Mouse (Mus musculus) CH12.LX (cell line): Measurements from ENCODE around the gene Cmtm4.

Experiments used
- CTCF ChIP-seq, 2 experiments: IDR thresholded peaks in 1 of 2; conservative IDR thresholded peaks in 1 of 2; 2 replicates each; pipeline ENCODE4 v1.5.1; 2011 to 2012; ENCODE audit warnings: low read depth in 2 of 2, low read length in 2 of 2, improper control_type of control experiment in 1 of 2, inconsistent platforms in 1 of 2, mild to moderate bottlenecking in 1 of 2, moderate library complexity in 1 of 2
- ETS1 ChIP-seq: conservative IDR thresholded peaks from 2 replicates; pipeline ENCODE4 v1.6.1; 2012; ENCODE audit warnings: low read depth, mild to moderate bottlenecking, inconsistent platforms, low read length, improper control_type of control experiment, moderate library complexity
- JUND ChIP-seq: conservative IDR thresholded peaks from 2 replicates; pipeline ENCODE4 v1.6.1; 2011; ENCODE audit warnings: low read depth, low read length, improper control_type of control experiment
- MAFK ChIP-seq: IDR thresholded peaks from 2 replicates; pipeline ENCODE4 v1.6.1; 2011; ENCODE audit warnings: low read length, improper control_type of control experiment; ENCODE audit not compliant: insufficient replicate concordance
- MEF2A ChIP-seq: IDR thresholded peaks from 2 replicates; pipeline ENCODE4 v1.6.1; 2014; ENCODE audit warnings: low read depth, mild to moderate bottlenecking, inconsistent platforms, low read length, improper control_type of control experiment, borderline replicate concordance
- MYC ChIP-seq: IDR thresholded peaks from 2 replicates; pipeline ENCODE4 v1.6.1; 2011; ENCODE audit warnings: low read depth, mild to moderate bottlenecking, improper control_type of control experiment, low read length
- POLR2A ChIP-seq: IDR thresholded peaks from 2 replicates; pipeline ENCODE4 v1.6.1; 2011; ENCODE audit warnings: low read depth, mild to moderate bottlenecking, improper control_type of control experiment, low read length
- SIN3A ChIP-seq: IDR thresholded peaks from 2 replicates; pipeline ENCODE4 v1.6.1; 2012; ENCODE audit warnings: low read length, improper control_type of control experiment, inconsistent platforms
- SMC3 ChIP-seq: IDR thresholded peaks from 2 replicates; pipeline ENCODE4 v1.6.1; 2011; ENCODE audit warnings: low read depth, low read length, improper control_type of control experiment
- ZC3H11A ChIP-seq: IDR thresholded peaks from 2 replicates; pipeline ENCODE4 v1.6.1; 2012; ENCODE audit warnings: low read depth, mild to moderate bottlenecking, inconsistent platforms, low read length, improper control_type of control experiment
- ZKSCAN1 ChIP-seq: IDR thresholded peaks from 2 replicates; pipeline ENCODE4 v1.6.1; 2012; ENCODE audit warnings: low read depth, inconsistent platforms, low read length, improper control_type of control experiment, borderline replicate concordance

DNA sequence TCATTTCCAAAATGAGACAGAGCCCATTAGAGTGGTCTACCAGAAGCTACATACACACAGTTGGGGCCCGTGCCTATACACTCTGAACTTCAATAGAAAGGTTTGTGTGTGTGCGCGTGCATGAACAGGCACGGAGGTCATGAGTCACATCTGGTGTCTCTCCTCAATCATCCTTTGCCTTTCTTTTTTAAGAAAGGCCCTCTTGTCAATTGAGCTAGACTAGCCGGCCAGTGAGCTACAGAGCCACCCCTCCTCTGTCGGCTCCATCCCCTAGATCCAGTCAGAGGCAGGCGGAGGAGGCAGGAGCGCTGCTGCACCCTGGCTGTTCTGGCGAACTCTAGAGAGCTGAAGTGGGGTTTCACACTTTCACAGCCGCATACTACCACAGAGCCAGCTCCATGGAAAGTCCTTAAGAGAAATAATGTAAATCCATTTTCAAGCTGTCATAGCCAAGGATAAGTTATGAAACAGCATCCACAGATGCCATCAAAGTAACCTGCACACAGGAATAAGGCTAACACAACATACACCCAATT, 16.2 kb downstream of the Cmtm4 start:
- TF ChIP-seq ZC3H11A = no peak
- no peak for TF ChIP-seq MYC
- TF ChIP-seq SMC3 = no peak
- TF ChIP-seq MAFK = no peak
- TF ChIP-seq MEF2A = no peak
- no peak for TF ChIP-seq CTCF (conservative IDR thresholded peaks at IDR 0.05 in 1 of 2, IDR thresholded peaks at IDR 0.05 in 1 of 2; ENCODE audit: low read depth in 2 of 2, low read length in 2 of 2)
- no peak for TF ChIP-seq ETS1
- no peak for TF ChIP-seq ZKSCAN1
- no peak for TF ChIP-seq SIN3A
- no peak for TF ChIP-seq POLR2A
- TF ChIP-seq JUND = no peak
